Mouse (Mus musculus) hindbrain, postnatal 0 days (tissue): ENCODE results near the gene Nfia. TPM values are rescaled to one million over a fixed set of nuclear protein-coding genes. Genes with fewer than 3 reads are reported as not detected.

Experiments
- ATAC-seq: fragments of 200-750 bp; cut with Nextera tagmentation; 2 replicates; pipeline ENCODE4 v1.8.0; 2017; ENCODE audit warnings: mild to moderate bottlenecking, moderate TSS enrichment, moderate library complexity
- DNase-seq: peaks from one replicate; pipeline ENCODE4 v3.0.0-alpha.2; 2015; ENCODE audit warnings: low spot score
- H3K27ac ChIP-seq: fragments of 300-500 bp; sonication (generic); 2 replicates; pipeline ENCODE4 v1.5.1; 2014; ENCODE audit warnings: mild to moderate bottlenecking
- H3K27me3 ChIP-seq: fragments of 300-500 bp; sonication (generic); 2 replicates; pipeline ENCODE4 v1.6.1; 2014; ENCODE audit warnings: low read length, mixed read lengths; ENCODE audit not compliant: insufficient read depth
- H3K36me3 ChIP-seq: fragments of 300-500 bp; sonication (generic); 2 replicates; pipeline ENCODE4 v1.6.1; 2014; ENCODE audit warnings: low read length, mixed read lengths; ENCODE audit not compliant: insufficient read depth
- H3K4me1 ChIP-seq: fragments of 300-500 bp; sonication (generic); 2 replicates; pipeline ENCODE4 v1.6.1; 2014; ENCODE audit warnings: antibody characterized with exemption, low read length, mixed read lengths; ENCODE audit not compliant: insufficient read depth
- H3K4me2 ChIP-seq: fragments of 300-500 bp; sonication (generic); 2 replicates; pipeline ENCODE4 v1.6.1; 2014; ENCODE audit warnings: low read depth, mild to moderate bottlenecking, low read length, moderate library complexity, mixed read lengths
- H3K4me3 ChIP-seq: fragments of 300-500 bp; sonication (generic); 2 replicates; pipeline ENCODE4 v1.5.1; 2014; ENCODE audit warnings: low read length
- H3K9ac ChIP-seq: fragments of 300-500 bp; sonication (generic); replicated peaks from 2 replicates; pipeline ENCODE4 v1.6.1; 2014; ENCODE audit warnings: mild to moderate bottlenecking, low read length, moderate library complexity, mixed read lengths
- H3K9me3 ChIP-seq: fragments of 300-500 bp; sonication (generic); 2 replicates; pipeline ENCODE4 v1.6.1; 2016; ENCODE audit warnings: low read length, mixed read lengths
- CTCF ChIP-seq: IDR thresholded peaks from 2 replicates; pipeline ENCODE4 v1.5.1; 2016; ENCODE audit warnings: antibody characterized with exemption, control low read depth, low read depth
- WGBS: fragments of 180-500 bp; shearing (Covaris S2); extraction: QIAGEN DNeasy Blood & Tissue Kit; methylation state at CpG from one replicate; pipeline ENCODE4 v1.1.7; 2014; 5-methylcytosine and 5-hydroxymethylcytosine counted together
- polyA plus RNA-seq: library from polyadenylated mRNA; unstranded; fragments of >200 nt; fragmentation: Nextera tagmentation; extraction: Ambion mirVana; gene quantifications from 2 replicates; pipeline ENCODE4 v1.2.1, GENCODE M21; 2015
- total RNA-seq: library from RNA; depleted of rRNA; stranded (reverse); fragments of >200 nt; gene quantifications from 2 replicates; pipeline ENCODE4 v1.2.3, GENCODE M21; 2014

Gene Nfia
- total and polyA plus RNA-seq, 2 experiments from 2014 or later = 71.0 to 97.2 TPM

DNA sequence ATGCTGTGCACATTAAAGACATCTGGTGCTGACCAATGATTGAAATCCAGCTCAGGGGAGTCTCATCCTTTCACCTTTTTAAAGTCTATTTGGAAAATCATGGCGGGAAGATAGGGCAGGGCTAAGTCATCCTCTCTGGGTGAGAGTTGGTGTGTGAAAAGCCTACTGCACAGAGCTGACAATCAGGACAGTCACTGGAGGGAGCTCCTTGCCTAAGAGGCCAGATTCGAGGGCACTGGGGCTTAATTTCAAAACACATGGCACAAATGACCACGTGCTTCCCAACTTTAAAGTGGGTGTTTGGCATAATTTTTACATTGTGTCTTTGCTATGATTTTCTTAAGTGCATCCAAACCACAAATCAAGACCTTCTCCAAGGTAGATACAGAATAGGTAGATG lies 146.1 kb downstream of the Nfia start:
- H3K36me3 ChIP-seq = no peaks in the 10 kb centered on the region
- no peak overlapping the region for H3K27ac ChIP-seq
- no peak for ATAC-seq
- H3K27me3 ChIP-seq = no peaks in the 10 kb centered on the region
- H3K4me1 ChIP-seq = peaks cover 10% of the 10 kb centered on the region; the same call in 1 of the 2 replicates
- no peak overlapping the region for H3K4me2 ChIP-seq
- H3K9me3 ChIP-seq = no peaks in the 10 kb centered on the region
- no peak for DNase-seq
- WGBS = 60% methylated on average over 3 of the region's 3 CpGs
- 0 out of 2 replicates have a peak, but pooled peaks have one; percentile 1 for TF ChIP-seq CTCF
- no peak overlapping the region for H3K9ac ChIP-seq
- H3K4me3 ChIP-seq = no peak overlapping the region

DNA sequence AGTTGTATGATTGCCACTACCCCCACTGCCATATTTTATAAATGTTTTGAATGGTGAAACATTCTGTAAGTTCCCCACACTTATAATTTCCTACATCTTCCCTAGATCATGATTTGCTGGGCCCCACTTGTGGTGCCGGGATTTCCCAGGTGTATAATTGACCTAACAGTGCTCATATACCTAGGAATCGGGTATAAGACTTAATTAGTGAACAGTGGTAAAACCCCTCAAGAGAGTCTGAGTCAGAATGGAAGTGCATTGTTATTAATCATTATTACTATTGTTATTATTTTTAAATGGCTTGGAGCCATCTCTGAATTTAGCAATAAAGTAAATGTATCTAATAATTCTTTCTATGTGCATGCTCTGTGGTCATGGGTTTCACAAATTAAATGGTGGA lies 147.2 kb downstream of the Nfia start:
- no peaks in the 10 kb centered on the region for H3K36me3 ChIP-seq
- H3K27me3 ChIP-seq = no peaks in the 10 kb centered on the region
- 60% methylated on average over 2 of the region's 2 CpGs for WGBS
- no peak overlapping the region for H3K4me3 ChIP-seq
- H3K4me2 ChIP-seq = peak overlapping the region; percentile 25; the same call in 1 of the 2 replicates
- ATAC-seq (no peak), DNase-seq (no peak)
- H3K9me3 ChIP-seq = no peaks in the 10 kb centered on the region
- peaks cover 9% of the 10 kb centered on the region for H3K4me1 ChIP-seq
- H3K9ac ChIP-seq = no peak overlapping the region
- no peak for TF ChIP-seq CTCF
- no peak overlapping the region for H3K27ac ChIP-seq

DNA sequence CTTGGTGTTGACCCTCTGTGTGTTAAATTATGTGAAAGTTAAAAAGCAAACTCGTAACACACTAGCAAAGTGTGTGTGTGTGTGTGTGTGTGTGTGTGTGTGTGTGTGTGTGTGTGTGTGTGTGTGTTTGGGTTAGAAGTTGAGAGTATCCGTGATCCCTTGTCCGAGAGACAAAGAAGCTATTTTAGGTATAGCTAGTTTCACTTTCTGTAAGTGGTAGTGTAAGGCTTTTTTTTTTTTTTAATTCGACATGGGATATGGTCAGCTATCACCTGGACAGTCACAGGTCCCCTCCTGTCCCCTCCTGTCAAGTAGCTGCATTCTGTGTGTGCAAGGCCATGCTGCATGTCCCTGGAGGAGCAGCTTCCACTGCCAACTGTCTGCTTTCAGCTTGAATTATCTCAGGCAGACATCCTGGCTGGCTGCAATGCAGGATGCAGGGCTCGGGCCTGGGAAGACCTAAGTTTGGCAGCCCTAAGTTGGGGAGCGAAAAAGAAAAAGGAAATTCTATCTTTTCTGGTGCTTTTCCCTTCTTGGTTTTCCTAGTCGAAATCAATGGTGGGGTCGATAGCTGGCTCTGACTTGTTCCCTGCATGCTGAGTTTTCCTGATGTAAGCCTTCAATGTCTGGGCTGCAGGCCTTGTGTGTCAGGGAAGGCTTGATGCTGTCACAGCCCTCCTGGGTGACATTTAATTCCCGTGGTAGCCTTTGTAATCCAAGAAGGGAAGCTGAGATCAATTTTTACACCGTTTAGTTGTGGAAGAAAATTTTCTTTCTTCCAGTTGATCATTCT lies 147.9 kb downstream of the Nfia start:
- peak; percentile 66 for DNase-seq

DNA sequence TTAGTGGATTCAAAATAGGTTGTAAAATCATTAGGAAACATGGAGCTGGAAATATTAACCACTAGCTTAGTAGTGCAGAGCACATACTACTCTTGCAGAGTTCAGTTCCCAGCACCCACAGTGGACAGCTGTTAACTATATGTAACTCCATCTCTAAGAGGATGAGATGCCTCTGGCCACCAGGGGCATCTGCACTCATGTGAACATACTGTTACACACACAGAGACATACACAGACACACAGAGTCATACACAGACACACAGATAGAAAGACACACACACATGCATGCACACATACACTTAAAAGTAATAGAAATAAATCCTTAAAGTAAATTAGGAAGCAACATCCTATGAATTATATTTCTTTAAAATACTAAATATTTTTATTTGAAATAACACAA lies 149.1 kb downstream of the Nfia start:
- peaks cover 23% of the 10 kb centered on the region for H3K4me1 ChIP-seq
- H3K27me3 ChIP-seq = no peaks in the 10 kb centered on the region
- no peak overlapping the region for H3K27ac ChIP-seq
- no peak overlapping the region for H3K4me2 ChIP-seq
- DNase-seq (no peak), ATAC-seq (no peak)
- H3K9me3 ChIP-seq = no peaks in the 10 kb centered on the region
- no peak overlapping the region for H3K4me3 ChIP-seq
- H3K36me3 ChIP-seq = no peaks in the 10 kb centered on the region
- TF ChIP-seq CTCF = peak; percentile 38
- H3K9ac ChIP-seq = no peak overlapping the region

More for the DNA sequence above, 147.9 kb downstream of the Nfia start:
- Histone ChIP-seq H3K4me1 (peaks cover 16% of the 10 kb centered on the region), H3K9me3 (no peaks in the 10 kb centered on the region), H3K4me2 (peak overlapping the region; percentile 25), H3K9ac (no peak overlapping the region), H3K27ac (peak overlapping the region; percentile 48), H3K36me3 (no peaks in the 10 kb centered on the region), H3K4me3 (no peak overlapping the region), H3K27me3 (no peaks in the 10 kb centered on the region)
- WGBS = 37% methylated on average over 10 of the region's 10 CpGs
- peak; percentile 48; the same call in 1 of the 2 replicates for ATAC-seq
- no peak for TF ChIP-seq CTCF

DNA sequence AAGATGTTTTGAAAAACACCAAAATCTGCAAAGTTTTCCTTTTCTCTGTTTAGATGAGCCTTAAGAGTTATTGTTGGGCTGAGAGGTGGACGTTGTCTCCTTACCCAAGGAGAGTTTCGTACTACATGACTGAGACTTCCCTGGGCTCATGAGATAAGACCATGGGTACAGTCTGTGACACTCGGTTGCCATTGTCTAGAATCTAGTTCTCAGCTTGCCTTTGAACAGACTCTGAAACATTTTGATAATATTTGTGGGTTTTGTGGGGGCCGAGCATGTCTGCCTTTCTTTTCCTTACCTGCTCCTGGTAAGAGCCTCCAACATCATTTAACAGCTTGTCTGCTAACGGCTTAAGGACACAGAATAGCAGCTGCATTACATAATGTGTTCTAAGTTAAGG lies 150.7 kb downstream of the Nfia start:
- no peak for TF ChIP-seq CTCF
- 63% methylated on average over 5 of the region's 5 CpGs for WGBS
- Histone ChIP-seq H3K4me1 (peaks cover 28% of the 10 kb centered on the region), H3K4me2 (no peak overlapping the region), H3K4me3 (no peak overlapping the region), H3K36me3 (no peaks in the 10 kb centered on the region), H3K27me3 (no peaks in the 10 kb centered on the region), H3K9me3 (no peaks in the 10 kb centered on the region), H3K9ac (no peak overlapping the region), H3K27ac (peak overlapping the region; percentile 52)
- DNase-seq = no peak
- no peak for ATAC-seq

DNA sequence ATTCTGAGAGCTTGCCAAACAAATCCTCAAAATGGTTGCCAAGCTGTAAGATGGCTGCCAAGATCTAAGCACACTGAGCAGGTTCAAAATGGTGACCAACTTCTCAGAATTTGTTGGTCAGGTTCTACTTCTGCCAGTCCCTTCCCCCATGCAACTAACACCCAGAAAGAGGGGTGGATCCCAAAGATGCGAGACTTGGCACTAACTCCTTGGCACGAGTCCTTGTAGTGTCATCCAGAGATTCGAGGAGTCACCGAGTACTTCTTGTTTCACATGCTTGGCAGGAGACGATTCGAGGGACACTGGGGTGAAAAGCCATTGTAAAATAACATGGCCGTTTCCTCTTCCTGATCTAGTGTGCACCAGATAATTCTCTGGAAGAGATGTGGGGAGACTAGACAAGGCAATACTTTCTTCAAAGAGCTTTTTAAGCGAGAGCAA lies 151.4 kb downstream of the Nfia start:
- Histone ChIP-seq H3K9me3 (no peaks in the 10 kb centered on the region), H3K4me2 (peak overlapping the region; percentile 30), H3K36me3 (no peaks in the 10 kb centered on the region), H3K27ac (peak overlapping the region; percentile 52), H3K4me3 (no peak overlapping the region), H3K27me3 (no peaks in the 10 kb centered on the region), H3K4me1 (peaks cover 28% of the 10 kb centered on the region), H3K9ac (no peak overlapping the region)
- ATAC-seq (peak; percentile 60), DNase-seq (peak; percentile 87)
- 39% methylated on average over 8 of the region's 8 CpGs for WGBS
- no peak for TF ChIP-seq CTCF

DNA sequence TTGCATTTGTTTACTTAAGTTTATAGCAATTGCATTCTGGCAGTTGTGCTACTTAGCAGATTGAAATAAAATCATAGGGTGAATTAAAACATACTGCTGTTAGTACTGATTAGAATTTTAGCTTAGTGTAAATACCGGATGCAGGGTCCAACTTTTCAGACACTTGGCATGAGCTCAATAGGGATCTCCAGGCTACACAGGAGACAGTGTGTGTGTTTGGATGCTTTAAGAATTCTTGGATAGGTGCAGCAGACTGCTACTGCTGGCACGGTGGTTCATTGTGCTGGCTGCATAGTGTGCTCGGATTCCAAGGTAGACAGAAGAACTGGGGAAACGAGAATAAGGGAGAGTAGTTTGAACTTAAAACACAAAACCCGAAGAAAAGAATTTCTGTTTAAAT lies 151.9 kb downstream of the Nfia start:
- ATAC-seq (no peak), DNase-seq (peak; percentile 40)

More for the DNA sequence above, 151.9 kb downstream of the Nfia start:
- WGBS = 38% methylated on average over 5 of the region's 5 CpGs
- H3K4me1 ChIP-seq = peaks cover 28% of the 10 kb centered on the region
- H3K9me3 ChIP-seq = no peaks in the 10 kb centered on the region
- peak overlapping the region; percentile 52; the same call in 1 of the 2 replicates for H3K27ac ChIP-seq
- no peaks in the 10 kb centered on the region for H3K36me3 ChIP-seq
- H3K4me2 ChIP-seq = peak overlapping the region; percentile 30
- no peak overlapping the region for H3K9ac ChIP-seq
- no peaks in the 10 kb centered on the region for H3K27me3 ChIP-seq
- TF ChIP-seq CTCF = no peak
- no peak overlapping the region for H3K4me3 ChIP-seq
